Mouse (Mus musculus): ENCODE measurements around the gene Mettl17. TPM values are rescaled to one million over a fixed set of nuclear protein-coding genes. Genes with fewer than 3 reads are reported as not detected.

The Mettl17 gene
- polyA plus RNA-seq, 1 experiment = 24.0 TPM

GRCm38 (mm10) chr14:51929309-51929943, 44.8 kb downstream of the Mettl17 start:
- no peak overlapping the region for H3K4me3 ChIP-seq (ENCODE audit: insufficient read depth, low read depth, low read length)
- no peaks in the 10 kb centered on the region for H3K4me1 ChIP-seq (ENCODE audit: control insufficient read depth, insufficient read depth, low read length)
- no peaks in the 10 kb centered on the region for H3K27me3 ChIP-seq (replicated peaks; ENCODE audit: control insufficient read depth, insufficient read depth, low read length)
- peak; percentile 84 for DNase-seq
- peak overlapping the region; percentile 41; the same call in 1 of the 2 replicates for H3K27ac ChIP-seq (ENCODE audit: insufficient read depth, low read depth, low read length)
- 61% methylated on average over 8 of the region's 8 CpGs for WGBS
- TF ChIP-seq CTCF (conservative IDR thresholded peaks at IDR 0.05; ENCODE audit: insufficient read depth, insufficient read length, low read depth, low read length) = no peak
- TF ChIP-seq POLR2A (IDR thresholded peaks at IDR 0.05; ENCODE audit: low read depth, low read length) = no peak
- no peaks in the 10 kb centered on the region for H3K36me3 ChIP-seq (ENCODE audit: control insufficient read depth, insufficient read depth, low read length)

- no peak overlapping the region for H3K4me3 ChIP-seq (ENCODE audit: insufficient read depth, low read depth, low read length)
- no peaks in the 10 kb centered on the region for H3K27me3 ChIP-seq (replicated peaks; ENCODE audit: control insufficient read depth, insufficient read depth, low read length)
- 79% methylated on average over 9 of the region's 9 CpGs for WGBS
- no peak for DNase-seq
- TF ChIP-seq CTCF (conservative IDR thresholded peaks at IDR 0.05; ENCODE audit: insufficient read depth, insufficient read length, low read depth, low read length) (no peak), POLR2A (IDR thresholded peaks at IDR 0.05; ENCODE audit: low read depth, low read length) (no peak)
- H3K27ac ChIP-seq (ENCODE audit: insufficient read depth, low read depth, low read length) = peak overlapping the region; percentile 21; the same call in 1 of the 2 replicates
- H3K4me1 ChIP-seq (ENCODE audit: control insufficient read depth, insufficient read depth, low read length) = no peaks in the 10 kb centered on the region
- no peaks in the 10 kb centered on the region for H3K36me3 ChIP-seq (ENCODE audit: control insufficient read depth, insufficient read depth, low read length)
Measured at GRCm38 (mm10) chr14:51929968-51930367, 45.3 kb downstream of the Mettl17 start.

DNA sequence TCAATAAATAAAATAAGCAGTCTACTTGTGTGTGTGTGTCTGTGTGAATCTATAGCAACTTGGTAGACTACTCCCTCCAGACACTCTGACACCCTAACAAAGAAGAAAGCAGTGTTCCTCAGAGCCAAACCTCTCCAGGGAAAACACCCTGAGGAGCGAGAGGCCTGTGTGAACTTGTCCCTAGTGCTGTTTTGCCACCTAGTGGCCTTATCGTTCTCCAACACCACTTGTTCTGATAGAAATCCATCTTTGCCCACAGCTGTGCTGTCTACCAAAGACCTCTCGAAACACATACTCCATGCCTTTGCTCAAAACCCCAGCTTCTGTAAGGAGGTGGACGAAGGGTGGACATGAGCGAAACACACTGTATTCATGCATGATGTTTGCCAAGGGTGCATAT, 46.2 kb downstream of the Mettl17 start:
- peak; percentile 86 for DNase-seq
- TF ChIP-seq CTCF (conservative IDR thresholded peaks at IDR 0.05; ENCODE audit: insufficient read depth, insufficient read length, low read depth, low read length) (peak; percentile 85), POLR2A (IDR thresholded peaks at IDR 0.05; ENCODE audit: low read depth, low read length) (no peak)
- Histone ChIP-seq H3K36me3 (ENCODE audit: control insufficient read depth, insufficient read depth, low read length) (no peaks in the 10 kb centered on the region), H3K27me3 (replicated peaks; ENCODE audit: control insufficient read depth, insufficient read depth, low read length) (no peaks in the 10 kb centered on the region), H3K4me1 (ENCODE audit: control insufficient read depth, insufficient read depth, low read length) (no peaks in the 10 kb centered on the region), H3K4me3 (ENCODE audit: insufficient read depth, low read depth, low read length) (no peak overlapping the region), H3K27ac (ENCODE audit: insufficient read depth, low read depth, low read length) (no peak overlapping the region)
- 31% methylated on average over 5 of the region's 5 CpGs for WGBS

DNA sequence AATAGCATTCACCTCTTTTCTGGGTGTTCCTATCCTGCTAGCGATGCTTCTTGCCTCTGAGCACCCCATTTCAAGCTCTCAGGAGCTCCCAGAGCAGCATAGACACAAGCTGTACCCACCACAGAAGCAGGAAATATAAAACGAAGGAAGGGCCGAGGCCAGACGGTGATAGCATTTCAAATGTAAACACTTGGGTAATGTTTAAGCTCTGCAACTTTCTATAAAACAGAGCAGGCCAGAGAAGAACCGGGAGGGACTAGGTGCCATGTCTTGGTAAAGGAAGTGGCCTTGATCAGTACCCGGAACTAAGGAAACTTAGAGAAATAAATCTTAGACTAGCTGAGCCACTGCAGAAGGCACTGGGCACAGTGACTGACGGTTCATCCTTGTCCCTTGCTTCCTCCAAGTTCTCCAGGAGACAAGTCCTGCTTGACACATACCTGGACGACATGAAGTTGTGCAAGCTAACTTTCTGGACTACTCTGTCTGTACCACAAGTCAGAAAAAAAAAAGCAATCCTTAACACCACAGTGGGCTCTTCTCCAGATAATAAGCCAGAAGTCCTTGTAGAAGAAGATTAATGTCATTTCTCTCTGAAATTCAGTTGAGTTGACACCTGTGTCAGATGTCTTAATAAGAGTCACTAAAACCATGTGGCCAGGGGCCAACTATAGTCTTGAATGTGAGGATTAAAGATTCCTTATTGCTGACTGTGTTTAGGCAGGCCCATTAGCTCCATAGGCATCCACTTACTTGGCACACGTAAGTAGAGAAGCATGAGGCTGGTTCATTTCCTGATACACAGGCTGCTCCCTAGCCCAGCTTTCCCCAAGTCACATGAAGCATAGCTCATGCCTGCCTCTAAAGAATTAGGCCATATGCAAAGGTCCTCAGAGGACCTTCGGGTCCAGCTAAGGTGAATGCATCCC, 47.7 kb downstream of the Mettl17 start:
- no peak for DNase-seq
- no peak overlapping the region for H3K4me3 ChIP-seq (ENCODE audit: insufficient read depth, low read depth, low read length)
- H3K4me1 ChIP-seq (ENCODE audit: control insufficient read depth, insufficient read depth, low read length) = no peaks in the 10 kb centered on the region
- H3K27me3 ChIP-seq (replicated peaks; ENCODE audit: control insufficient read depth, insufficient read depth, low read length) = no peaks in the 10 kb centered on the region
- no peak overlapping the region for H3K27ac ChIP-seq (ENCODE audit: insufficient read depth, low read depth, low read length)
- WGBS = 47% methylated on average over 10 of the region's 10 CpGs
- TF ChIP-seq POLR2A (IDR thresholded peaks at IDR 0.05; ENCODE audit: low read depth, low read length) = no peak
- no peak for TF ChIP-seq CTCF (conservative IDR thresholded peaks at IDR 0.05; ENCODE audit: insufficient read depth, insufficient read length, low read depth, low read length)
- H3K36me3 ChIP-seq (ENCODE audit: control insufficient read depth, insufficient read depth, low read length) = no peaks in the 10 kb centered on the region

- 89% methylated on average over 9 of the region's 9 CpGs for WGBS
- no peak for DNase-seq
- Histone ChIP-seq H3K4me1 (ENCODE audit: control insufficient read depth, insufficient read depth, low read length) (no peaks in the 10 kb centered on the region; the same call in 1 of the 2 replicates), H3K36me3 (ENCODE audit: control insufficient read depth, insufficient read depth, low read length) (no peaks in the 10 kb centered on the region), H3K27ac (ENCODE audit: insufficient read depth, low read depth, low read length) (no peak overlapping the region), H3K4me3 (ENCODE audit: insufficient read depth, low read depth, low read length) (no peak overlapping the region), H3K27me3 (replicated peaks; ENCODE audit: control insufficient read depth, insufficient read depth, low read length) (no peaks in the 10 kb centered on the region)
- TF ChIP-seq CTCF (conservative IDR thresholded peaks at IDR 0.05; ENCODE audit: insufficient read depth, insufficient read length, low read depth, low read length) (no peak), POLR2A (IDR thresholded peaks at IDR 0.05; ENCODE audit: low read depth, low read length) (no peak)
Measured at GRCm38 (mm10) chr14:51939005-51939404, 54.4 kb downstream of the Mettl17 start.

GRCm38 (mm10) chr14:51940944-51941560, 56.4 kb downstream of the Mettl17 start:
- peak overlapping the region; percentile 62 for H3K27ac ChIP-seq (ENCODE audit: insufficient read depth, low read depth, low read length)
- H3K4me3 ChIP-seq (ENCODE audit: insufficient read depth, low read depth, low read length) = no peak overlapping the region
- H3K27me3 ChIP-seq (replicated peaks; ENCODE audit: control insufficient read depth, insufficient read depth, low read length) = no peaks in the 10 kb centered on the region
- TF ChIP-seq CTCF (conservative IDR thresholded peaks at IDR 0.05; ENCODE audit: insufficient read depth, insufficient read length, low read depth, low read length) (no peak), POLR2A (IDR thresholded peaks at IDR 0.05; ENCODE audit: low read depth, low read length) (no peak)
- no peaks in the 10 kb centered on the region for H3K36me3 ChIP-seq (ENCODE audit: control insufficient read depth, insufficient read depth, low read length)
- no peaks in the 10 kb centered on the region; the same call in 1 of the 2 replicates for H3K4me1 ChIP-seq (ENCODE audit: control insufficient read depth, insufficient read depth, low read length)
- WGBS = 39% methylated on average over 8 of the region's 8 CpGs
- peak; percentile 76 for DNase-seq
